Mouse (Mus musculus): Measurements from ENCODE around the gene Ttc25. TPM values are rescaled to one million over a fixed set of nuclear protein-coding genes. Genes with fewer than 3 reads are reported as not detected.

The Ttc25 gene
- total RNA-seq (2023), result not detected

DNA sequence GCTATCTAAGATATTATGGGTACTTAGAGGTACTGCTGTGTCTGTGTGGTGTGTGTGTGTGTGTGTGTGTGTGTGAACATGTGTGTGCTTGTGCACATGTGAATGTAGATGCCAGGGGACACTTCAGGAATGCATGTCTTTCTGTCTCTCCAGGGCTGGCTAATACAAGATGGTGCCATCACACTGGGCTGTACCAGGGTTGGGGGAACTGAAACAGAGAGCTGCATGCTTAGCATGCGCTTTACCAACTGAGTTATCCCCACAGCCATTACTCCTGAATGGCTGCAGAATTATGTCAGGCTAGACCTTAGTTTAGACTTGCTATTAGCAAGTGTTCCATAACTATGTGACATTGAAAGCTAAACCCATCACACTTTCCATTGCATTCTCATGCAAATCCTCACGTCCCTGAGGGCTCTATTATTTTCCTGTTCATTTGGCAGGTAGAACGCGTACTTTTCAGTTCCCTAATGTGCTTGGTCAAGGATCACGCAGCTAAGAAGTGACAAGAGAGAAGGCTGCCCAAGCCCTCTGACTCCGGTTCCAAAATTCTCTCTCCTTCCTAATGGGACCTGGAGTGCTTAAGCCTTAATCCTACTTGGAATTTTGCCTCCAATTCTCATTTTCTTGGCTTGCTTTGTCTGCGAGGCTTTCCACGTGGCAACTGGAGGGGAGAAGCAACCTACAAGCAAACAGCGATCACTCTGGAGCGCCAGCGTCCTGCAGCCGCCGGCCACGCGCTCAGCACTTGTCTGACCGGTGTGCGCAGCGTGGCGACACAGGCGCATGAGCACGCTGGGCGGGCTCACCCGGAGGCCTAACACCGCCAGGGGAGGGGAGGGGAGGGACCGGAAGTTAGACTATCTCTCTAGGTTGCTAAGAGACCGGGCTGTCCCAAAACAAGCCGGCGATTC lies at the start of gene Ttc25:
Gene Ttc25, plus strand, starts transcription at position 776 of the 914 bp plus-strand sequence.

DNA sequence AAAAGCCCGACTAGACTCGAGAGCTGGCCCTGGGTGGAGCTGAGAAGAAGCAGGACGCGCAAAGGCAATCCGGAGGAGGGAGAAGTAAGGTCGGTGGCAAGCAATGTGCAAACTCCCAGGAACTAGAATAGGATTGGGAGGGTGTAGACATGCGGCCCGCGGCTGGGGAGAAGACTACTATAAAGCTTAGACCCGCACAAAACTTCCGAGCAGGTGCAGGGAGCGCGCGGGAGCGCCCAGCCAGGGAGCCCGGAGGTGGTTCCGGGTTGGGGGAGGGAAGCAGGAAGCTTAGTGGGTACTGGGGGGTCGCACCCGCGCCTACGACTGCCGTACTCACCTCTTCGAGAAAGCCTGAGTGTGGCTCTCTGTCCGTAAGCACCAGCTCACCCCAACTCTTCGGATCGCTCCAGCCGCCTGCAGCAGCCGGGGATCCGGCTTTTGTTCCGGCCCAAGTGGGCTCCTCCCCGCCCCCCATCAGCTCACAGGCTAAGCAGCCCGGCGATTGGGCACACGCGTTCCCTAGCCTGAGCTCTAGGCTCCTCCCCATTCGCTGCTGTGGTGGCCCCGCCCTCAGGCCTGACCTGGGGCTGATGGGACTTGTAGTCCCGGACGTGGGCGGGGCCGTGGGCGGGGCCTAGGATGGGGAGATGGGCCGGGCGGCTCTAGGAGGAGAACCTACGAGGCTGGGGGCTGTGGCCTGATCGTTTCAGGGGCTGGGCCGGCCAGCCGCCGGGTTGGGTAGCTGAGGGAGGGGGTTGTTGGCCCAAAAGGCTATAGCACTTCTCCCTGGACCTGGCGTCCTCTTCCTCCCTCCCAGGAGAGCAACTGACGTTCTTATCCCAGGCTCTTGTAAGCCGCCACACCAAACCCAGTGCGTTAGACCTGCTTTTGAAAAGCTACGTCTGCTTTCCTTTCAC lies 17.7 kb upstream of the Ttc25 start, which contains the start of gene Acly:
Gene Acly, minus strand, starts transcription at position 543 of the 917 bp plus-strand sequence.

DNA sequence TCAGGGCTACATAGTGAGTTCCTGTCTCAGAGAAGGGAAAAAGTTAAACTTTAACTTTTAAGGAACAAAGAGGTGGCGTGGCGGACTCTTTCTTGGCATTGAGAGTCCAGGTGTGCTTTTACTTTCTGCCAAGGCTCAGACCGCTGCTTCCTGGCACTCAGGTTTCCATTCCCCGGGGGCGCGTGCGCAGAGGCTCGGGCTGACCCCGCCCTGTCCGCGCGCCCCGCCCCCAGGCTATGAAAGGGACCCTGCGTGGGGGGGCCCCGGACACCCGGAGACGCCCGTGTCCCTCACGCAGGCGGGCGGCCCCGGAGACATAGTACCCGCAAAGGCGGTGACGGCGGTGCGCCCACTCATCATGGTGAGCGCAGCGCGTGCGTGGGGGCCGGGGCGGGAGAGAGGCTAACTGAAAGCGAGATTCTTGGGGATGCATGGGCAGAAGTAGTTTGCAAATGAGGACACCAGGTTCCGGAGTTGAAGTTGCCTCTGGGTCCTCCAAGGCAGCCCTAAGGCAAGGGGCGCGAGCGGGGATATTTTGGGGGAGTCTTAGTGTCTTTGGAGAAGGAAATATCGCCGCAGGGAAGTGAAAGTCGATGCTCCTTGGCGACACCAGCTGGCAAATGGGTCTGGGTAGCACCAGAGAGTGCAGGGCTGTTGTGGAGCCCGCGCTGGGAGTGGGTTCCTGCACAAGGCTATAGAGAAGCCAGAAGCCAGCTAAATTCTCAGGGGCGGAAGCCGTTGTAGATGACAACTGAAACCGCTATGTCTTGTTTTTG lies 29.5 kb downstream of the Ttc25 start, which contains the start of gene Cnp:
Gene Cnp, plus strand, starts transcription at position 197 of the 776 bp plus-strand sequence.

DNA sequence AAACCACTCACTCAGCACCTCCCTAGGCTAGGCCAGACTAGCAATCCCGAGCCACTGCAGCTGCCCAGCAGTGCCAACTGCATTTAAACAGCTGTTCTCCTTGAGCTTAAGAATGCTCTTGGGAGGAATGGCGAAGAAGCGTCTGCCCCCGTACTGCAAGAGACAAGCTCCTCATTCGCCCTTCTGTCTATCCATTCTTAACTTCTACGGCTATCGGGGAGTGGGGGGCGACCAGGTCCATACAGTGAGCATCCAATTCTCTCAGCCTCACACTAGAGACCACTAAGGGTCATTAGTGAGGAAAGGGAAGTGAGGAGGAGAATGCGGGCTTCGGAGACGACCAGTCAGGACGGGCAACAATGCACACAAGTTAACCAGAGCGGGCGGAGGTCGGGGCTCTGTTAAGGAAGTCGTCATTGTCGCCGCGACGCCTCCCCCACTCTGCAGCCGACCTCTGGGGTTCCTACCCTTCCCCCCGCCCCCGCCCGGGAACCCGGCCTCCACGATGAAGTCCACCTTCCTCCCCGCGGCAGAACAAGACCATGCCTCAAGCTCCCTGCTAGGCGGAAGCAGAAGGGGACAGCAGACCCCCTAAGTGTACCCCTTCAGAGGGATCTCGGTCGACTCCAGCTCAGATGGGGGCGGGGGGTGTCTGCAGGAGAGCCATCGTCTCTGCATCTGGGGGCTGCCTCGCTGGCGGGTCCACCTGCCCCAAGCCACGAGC lies 73.5 kb downstream of the Ttc25 start, which contains the start of gene Nkiras2:
Gene Nkiras2, plus strand, starts transcription at position 484 of the 724 bp plus-strand sequence.

DNA sequence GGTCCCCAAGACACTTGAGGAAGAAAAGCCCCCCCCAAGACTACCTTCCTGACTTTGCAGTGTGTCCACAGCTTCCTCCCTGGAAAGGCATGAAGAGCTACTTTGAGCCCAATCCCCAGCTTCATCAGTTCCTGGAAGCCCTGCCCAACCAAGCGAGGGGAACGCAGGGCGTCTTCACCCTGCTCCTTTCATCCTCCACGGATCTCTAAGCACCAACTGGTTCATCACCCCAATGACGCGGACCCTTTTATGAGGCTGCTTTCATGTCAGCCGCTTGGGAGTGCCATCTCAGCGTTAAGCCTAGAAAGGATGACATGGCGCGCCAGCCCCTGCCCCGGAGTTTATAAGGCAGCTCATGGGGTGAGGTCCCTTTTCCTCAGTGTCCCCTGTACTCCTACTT lies 74.6 kb downstream of the Ttc25 start, which contains the start of gene Dnajc7:
Gene Dnajc7, minus strand, starts transcription at position 187 of the 400 bp plus-strand sequence.

Other genes with a start within 250 kb of the Ttc25 start
- gene Eif1, start 225.7 kb upstream of the Ttc25 start, total RNA-seq (2023), result 1,000 to 10,000 TPM; 1,497 to 1,503 TPM
- gene Gast, start 211.2 kb upstream of the Ttc25 start, total RNA-seq (2023), result 1 to 10 TPM in 1 of 2 experiments, not detected in 1; 1.2 TPM
- under 1 TPM in 1 of 2 experiments, not detected in 1; 0.29 TPM for gene Hap1, start 189.5 kb upstream of the Ttc25 start, total RNA-seq (2023)
- 10 to 100 TPM; 19.6 to 27.9 TPM for gene Jup, start 147.8 kb upstream of the Ttc25 start, total RNA-seq (2023)
- gene P3h4, start 130.8 kb upstream of the Ttc25 start, total RNA-seq (2023), result not detected
- under 1 TPM in 1 of 2 experiments, not detected in 1; 0.47 TPM for gene Fkbp10, start 129.9 kb upstream of the Ttc25 start, total RNA-seq (2023)
- gene Nt5c3b, start 103.8 kb upstream of the Ttc25 start, total RNA-seq (2023), result 1 to 10 TPM; 4.1 to 6.9 TPM
- under 1 TPM in 1 of 2 experiments, not detected in 1; 0.24 TPM for gene Klhl10, start 103.7 kb upstream of the Ttc25 start, total RNA-seq (2023)
- gene Klhl11, start 72.9 kb upstream of the Ttc25 start, total RNA-seq (2023), result 10 to 100 TPM; 10.2 to 13.7 TPM
- gene Acly, start 17.6 kb upstream of the Ttc25 start, total RNA-seq (2023), result 100 to 1,000 TPM; 124 to 133 TPM
- gene Cnp, start 29.3 kb downstream of the Ttc25 start, total RNA-seq (2023), result 10 to 100 TPM; 14.3 to 16.9 TPM
- 10 to 100 TPM; 40.5 to 55.3 TPM for gene Nkiras2, start 73.6 kb downstream of the Ttc25 start, total RNA-seq (2023)
- 100 to 1,000 TPM; 119 to 154 TPM for gene Dnajc7, start 74.6 kb downstream of the Ttc25 start, total RNA-seq (2023)
- gene Zfp385c, start 146.8 kb downstream of the Ttc25 start, total RNA-seq (2023), result not detected
- 10 to 100 TPM; 22.4 to 25.3 TPM for gene Dhx58, start 158.7 kb downstream of the Ttc25 start, total RNA-seq (2023)
- gene Kat2a, start 166.9 kb downstream of the Ttc25 start, total RNA-seq (2023), result 10 to 100 TPM; 11.2 to 11.7 TPM
- not detected for gene Hspb9, start 168.2 kb downstream of the Ttc25 start, total RNA-seq (2023)
- 100 to 1,000 TPM; 171 to 185 TPM for gene Rab5c, start 192.6 kb downstream of the Ttc25 start, total RNA-seq (2023)
- not detected for gene Kcnh4, start 214.3 kb downstream of the Ttc25 start, total RNA-seq (2023)
- gene Hcrt, start 217.3 kb downstream of the Ttc25 start, total RNA-seq (2023), result not detected
- 10 to 100 TPM in 1 of 2 experiments, 1 to 10 TPM in 1; 9.6 to 12.5 TPM for gene Ghdc, start 225.3 kb downstream of the Ttc25 start, total RNA-seq (2023)